Mouse (Mus musculus) spleen, embryonic (tissue): ENCODE results near the gene Flrt2.
"Not testable (repeated sequence)": the region's sequence is repeated elsewhere in the genome, so short reads cannot be mapped to it uniquely, and the experiment has no call there.

Experiments
- CTCF ChIA-PET: fragments of 350-600 bp; sonication (Branson Sonifier 250); formaldehyde crosslinking; loops from one replicate; lab custom pipeline; 2022; lab: Charles Lee

The Flrt2 gene

DNA sequence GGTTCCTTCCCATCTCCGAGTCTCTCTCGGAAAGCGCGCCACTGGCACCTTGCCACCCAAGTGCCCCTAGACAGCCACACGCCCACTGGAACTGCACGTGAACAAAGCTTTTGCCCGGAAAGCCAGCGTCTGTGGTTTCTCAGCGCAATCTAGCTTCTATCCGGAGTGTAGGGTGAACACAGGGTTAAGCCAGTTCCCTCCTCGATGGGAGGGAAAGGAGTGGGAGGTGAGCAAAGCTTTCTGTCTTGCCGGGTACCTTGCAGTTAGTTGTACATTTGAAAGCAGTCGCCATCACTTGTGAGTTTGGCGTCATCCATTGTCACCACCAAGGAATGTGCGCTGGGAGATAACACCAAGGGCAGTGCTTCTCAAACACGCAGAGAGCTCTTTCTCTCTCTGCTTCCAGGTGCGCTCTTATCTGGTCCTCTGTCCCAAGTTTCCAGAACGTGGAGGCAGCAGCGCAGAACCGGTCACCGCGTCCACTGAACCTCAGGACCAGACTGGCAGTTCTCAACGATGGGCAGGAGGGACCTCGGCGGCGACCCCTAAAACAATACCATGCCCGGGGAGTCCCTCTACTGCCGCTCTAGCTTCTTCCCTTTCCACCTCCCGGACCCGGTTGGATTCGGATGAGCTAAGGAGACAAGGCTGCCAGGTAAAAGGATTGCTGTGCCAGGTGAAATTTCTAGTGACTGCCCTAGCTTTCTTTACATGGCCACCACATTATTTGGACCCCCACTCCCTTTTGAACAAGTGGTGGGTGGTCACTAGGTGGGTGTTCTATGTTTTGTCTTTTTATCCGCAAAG, at the start of gene Flrt2:
Gene Flrt2 (plus strand): TSS at position 266 of the 807 bp plus-strand sequence.
- CTCF ChIA-PET = no interaction called here

DNA sequence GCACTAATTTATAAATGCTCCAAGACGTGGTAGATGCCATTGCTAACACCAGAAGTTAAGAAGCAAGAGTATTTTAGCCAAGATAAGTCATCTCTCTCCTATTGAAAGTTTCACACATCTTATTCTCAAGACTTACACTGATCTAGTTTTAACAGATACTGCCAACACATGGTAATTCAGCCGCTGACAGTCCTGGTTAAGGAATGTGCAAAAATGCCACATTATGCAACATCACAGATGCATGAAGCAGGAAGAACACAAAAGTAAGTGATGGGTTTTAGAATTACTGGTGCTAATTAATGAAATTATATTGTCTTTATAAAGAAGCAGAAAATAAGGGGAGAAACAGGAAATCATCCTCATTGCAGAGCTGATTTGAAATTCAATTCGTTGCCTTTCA, 49.8 kb upstream of the Flrt2 start:
- CTCF ChIA-PET = no interaction called here

DNA sequence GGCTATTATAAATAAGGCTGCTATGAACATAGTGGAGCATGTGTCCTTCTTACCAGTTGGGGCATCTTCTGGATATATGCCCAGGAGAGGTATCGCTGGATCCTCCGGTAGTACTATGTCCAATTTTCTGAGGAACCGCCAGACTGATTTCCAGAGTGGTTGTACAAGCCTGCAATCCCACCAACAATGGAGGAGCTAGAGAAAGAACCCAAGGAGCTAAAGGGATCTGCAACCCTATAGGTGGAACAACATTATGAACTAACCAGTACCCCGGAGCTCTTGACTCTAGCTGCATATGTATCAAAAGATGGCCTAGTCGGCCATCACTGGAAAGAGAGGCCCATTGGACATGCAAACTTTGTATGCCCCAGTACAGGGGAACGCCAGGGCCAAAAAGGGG, 44.8 kb upstream of the Flrt2 start:
- CTCF ChIA-PET = not testable (repeated sequence)

DNA sequence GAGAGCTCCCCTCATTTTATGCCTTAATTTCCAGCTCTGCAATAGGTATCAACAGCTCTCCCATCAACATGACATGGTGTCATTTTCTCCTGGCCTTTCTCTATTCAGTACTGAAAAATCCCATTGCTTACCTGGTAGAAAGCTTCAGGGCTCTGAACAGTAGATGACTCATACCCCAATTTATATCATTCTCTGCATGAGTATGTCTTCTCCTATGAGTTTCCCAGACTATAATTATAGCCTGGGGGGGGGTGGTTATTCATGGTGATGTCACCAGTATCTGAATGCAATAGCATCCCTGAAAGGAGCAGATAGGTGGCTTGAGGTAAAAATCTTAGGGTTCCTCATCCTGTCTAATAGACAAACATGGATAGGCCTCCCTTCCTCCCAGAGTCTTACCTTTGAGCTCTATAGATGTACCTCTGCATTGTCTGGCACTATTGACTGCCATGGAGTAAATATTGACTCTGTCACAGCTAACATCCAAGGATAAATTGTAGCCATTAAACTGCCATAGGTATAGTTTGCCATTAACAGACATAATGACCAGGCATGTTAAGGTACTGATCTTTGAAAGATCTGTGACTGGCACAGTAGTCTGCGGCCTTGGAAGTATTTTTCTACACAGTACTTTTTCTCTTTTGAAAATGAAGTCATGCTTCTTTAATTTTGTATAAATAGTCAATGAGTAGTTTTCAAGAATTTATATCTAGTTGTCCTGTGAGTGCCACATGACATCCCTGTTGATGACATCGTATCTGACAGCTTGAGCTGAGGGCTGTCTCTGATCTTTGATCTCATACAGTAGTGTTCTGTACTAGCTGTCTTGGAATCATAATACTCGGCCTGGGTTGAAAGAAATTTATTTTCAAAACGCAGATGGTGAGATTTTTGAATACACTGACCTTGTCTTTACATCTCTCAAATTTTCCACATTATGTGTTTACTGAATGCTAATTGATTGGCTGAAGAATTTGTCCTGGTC, 39.6 kb upstream of the Flrt2 start:
- CTCF ChIA-PET = no interaction called here

DNA sequence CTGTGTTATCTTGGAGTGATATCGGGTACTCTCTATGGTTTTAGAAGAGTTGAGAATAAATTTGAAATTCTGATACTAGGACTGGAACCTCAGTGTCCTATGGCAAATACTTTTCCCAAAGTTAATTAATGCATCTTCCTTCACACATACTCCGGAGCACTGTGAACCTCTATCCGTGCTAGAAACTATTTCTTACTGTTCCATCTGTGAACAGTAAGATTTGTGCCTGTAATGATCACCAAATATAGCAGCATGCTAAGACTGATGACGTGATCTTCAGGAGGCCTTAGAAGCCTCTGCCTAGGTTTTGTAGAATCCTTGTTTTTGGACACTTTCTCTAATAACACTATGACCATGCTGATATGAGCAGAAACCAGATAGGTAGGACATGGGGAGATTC, 35.4 kb upstream of the Flrt2 start:
- CTCF ChIA-PET = no interaction called here

DNA sequence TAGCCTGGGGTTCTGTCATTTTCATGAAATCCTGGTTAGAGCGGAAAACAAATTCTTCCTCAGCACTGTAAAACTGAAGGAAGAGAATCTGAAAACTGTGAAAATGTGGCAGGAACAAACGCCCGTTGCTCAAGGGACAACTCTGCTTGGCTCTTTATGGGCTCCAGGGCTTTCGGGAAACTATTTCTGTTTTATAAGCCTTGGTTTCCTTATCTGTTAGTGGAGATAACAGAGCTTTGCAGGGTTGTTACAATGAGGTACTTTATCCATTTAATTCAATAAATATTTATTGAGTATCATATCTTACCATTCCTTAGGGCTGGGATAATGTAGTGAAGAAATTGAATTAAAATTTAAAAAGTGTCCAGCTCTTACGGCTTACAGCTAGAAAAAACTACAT, 24.7 kb upstream of the Flrt2 start:
- CTCF ChIA-PET = no interaction called here

DNA sequence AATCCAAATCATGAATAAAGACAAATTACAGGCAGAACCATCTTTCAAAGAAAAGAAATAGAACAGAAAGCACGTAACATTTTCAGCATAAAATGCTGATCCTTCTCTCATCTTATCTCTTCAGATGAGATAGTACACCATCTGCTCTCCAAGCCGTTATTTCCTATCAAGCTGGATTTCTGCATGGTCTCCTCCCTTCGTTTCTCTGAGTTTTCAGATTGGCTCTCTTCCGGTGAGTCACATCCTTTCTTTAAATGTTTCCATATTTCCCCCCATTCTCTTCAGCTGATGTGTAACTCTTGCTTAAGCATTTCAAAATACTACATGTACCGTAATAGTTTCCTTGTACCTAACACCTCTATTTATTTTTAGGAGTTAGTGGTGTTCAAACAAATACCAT, 16.3 kb upstream of the Flrt2 start:
- CTCF ChIA-PET = no interaction called here

DNA sequence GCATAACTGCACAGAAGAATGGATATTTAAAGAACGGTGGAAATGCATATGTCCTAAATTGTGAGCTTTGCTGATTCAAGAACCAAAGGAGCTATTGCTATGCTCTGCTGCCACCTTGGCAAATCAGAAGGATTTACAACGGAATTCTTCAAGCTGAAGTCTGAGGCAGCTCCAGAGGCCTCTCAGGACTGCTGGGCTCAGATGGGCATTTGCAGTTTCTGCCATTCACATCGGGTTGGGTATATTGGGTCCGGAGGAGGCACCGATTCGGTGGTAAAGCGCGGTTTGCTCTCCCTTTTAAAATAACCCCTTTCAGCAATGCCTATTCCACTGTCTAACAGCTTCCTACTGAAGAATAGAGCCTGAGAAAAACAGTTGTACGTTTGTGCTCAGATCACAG, 1.2 kb upstream of the Flrt2 start:
- CTCF ChIA-PET = no interaction called here

DNA sequence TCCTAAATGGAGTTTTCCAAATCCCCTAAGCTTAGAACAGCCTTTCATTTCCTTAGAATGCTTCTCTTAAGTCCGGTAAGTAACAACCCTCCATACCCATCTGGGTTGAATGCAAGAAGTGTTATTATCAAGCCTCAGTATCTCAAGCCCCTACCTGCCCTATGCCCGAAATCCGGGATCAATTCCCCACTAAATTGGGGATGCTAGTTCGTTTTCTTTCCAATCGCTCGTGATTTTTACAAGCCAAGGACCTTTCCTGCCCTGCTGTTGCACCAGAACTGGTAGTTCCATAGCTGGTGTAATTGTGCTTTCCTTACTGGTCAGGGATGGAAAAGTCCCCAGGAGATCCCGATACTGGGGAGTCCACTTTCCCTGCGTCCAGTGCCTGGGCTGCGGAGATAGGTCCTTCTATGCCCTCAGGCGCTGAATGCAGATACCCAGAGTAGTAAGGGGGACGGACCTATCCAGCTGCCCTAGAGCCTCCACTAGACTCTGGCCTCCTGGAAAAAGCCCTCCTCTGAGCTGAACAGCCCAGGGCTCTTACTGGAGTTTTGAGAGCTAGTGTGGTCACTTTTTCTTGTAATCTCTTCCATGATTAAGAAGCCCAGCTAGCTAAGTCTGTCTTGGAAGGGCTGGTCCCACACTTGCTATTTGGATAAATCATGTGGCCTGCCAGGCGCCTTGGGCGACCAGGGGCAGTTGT, 1.1 kb downstream of the Flrt2 start:
- CTCF ChIA-PET = no interaction called here

DNA sequence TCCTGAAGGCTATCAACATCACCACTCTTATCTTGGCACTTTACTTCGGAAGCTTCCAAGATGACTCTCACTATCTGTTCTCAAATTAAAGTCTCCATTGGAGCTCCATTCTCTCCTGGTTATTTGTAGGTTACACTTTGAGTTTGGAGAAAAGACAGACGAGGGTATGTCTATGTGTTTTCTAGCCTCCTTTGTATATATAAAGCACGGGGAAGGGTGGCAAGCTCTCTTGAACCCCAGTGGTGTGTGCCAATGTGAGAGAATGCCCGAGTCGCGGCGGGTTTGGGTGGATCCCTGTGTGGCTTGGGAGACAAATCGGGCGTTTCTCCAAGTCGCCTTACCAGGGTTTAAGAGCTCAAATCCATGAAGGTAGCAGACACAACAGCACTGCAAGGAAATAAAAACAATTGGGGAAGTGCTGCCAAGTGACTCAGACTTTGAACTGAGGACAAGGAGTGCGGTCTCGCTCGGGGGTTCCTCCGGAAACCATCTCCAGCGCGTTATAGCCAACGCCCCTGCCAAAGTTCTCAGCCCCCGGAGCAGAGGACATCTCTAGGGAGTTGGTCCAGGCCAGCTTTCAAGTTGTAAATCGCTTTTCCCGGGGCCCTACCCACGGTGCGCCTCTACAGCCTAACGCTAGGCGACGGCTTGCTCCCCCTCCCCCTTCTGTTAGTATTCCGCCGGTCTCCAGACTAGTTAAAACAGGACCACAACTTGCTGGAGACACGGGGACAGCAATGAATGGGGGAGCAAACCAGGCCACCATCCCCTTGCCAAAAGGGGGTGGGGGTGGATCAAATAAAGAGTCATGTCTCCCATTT, 1.8 kb downstream of the Flrt2 start:
- CTCF ChIA-PET = no interaction called here

DNA sequence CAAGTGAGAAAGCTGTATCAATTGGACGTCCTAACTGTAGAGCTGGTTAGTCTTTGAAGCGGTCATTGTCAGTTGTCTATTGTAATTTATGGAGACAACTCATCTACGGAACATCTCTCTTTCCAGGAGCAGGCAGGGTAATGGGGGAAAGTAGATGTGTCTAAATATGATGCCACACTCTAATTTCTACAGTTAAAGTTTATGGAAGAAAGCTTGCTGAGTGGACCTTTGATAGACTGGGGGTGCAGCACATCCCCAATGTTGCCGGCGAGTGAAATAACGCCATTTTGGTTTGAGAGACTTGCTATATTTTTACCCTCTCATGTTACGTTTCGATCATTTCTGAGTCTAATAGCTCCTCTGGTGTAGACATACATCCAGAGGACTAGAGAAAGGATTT, 2.5 kb downstream of the Flrt2 start:
- CTCF ChIA-PET = no interaction called here

DNA sequence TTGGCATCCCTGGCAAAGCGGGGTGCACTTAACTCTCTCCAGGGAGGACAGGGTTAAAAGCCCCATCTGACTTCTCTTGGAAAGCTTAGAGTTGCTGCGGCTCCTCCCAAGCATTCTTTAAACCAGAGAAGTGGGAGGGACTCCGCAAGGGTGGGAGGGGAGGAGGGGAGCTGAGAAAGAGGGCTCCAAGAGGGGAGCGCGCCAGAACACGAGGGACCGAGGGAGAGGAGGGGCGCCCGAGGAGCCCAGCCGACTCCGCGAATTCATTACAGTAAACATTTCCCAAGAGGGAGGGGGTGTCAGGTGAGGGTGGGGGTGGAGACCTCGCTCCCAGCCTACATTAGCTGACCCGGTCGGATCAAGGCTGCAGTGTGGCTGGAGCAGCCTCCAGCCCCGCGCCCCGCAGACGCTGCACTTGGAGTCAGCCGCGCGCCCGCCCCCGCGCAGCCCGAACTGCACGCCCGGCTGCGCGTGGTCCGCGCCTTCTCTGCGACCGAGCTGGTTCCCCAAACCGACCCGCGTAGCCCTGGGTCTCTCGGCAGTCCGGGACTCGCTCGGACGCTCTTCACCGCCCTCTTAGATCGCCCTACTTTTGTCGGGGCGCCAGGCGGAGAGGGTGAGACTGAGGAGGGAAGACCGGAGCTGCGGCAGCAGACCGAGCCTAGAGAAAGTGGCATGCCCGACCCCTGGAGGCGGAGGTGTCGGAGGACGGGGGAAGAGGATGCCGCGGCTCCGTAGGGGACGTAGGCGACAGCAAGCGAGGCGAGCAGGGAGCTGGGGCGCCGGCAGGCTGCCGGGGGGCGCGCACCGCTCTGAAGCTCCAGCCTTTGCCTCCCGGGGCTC, 3.2 kb downstream of the Flrt2 start:
- CTCF ChIA-PET = interaction anchor here (0.6 kb wide), 1 partner anchor 971 kb away, joined by 14 read pairs; no protein-coding TSS in a partner anchor

DNA sequence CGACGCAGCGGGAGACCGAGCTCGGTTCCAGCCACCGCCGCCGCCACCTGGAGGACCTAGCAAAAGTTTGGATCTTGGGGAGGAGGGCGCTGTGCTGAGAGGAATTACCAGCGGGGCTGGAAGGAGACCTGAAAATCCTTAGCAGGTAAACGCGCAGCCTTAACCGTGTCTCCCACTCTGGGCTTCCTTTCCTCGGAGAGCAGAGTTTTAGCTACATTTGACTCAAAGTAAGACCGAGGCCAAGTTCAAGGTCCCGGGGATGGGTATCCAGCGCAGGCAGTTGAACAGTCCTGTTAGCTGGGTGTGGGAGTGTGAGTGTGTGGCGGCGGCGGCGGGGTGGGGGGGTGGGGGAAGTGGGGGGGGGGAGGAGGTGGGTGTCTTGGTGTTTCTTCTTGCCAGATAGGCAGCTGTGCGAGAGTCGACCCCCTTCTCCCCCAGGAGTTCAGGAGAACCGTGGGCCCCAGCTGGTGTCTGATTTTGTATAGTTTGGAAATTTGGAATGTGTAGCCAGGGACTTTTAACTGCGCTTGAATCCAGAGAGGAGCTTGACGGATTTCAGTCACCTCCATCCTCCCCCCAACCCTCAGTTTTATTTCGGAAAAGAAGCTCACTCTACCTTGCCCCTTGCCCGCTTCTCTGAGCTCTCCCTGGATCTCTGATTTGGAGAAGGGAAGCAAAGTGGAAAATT, 4.0 kb downstream of the Flrt2 start:
- CTCF ChIA-PET = interaction anchor here (0.6 kb wide), 1 partner anchor 972 kb away, joined by 14 read pairs; no protein-coding TSS in a partner anchor

DNA sequence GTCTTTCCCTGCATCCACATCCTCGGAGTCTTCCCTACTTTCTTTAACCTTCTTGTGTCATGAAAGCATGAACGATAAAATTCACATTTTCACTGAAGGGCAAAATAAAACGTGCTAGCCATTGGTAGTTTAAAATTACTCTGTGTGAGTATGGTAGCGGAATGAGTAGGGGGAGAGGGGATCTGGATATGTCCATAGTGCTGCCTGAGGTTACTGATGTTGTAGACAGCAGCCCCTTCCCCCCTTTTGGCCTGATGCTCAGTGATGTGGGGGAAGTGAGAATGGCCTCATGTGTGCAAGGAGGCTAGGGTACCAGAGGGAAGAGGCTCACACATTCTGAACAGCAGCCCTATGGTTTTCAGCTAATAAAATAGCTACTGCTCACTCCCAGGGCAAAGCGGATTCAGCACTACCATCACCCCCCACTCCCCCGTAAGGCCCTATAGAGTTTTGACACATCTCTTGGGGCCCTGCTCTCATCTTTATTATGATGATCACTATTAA, 4.5 kb downstream of the Flrt2 start:
- CTCF ChIA-PET = no interaction called here

DNA sequence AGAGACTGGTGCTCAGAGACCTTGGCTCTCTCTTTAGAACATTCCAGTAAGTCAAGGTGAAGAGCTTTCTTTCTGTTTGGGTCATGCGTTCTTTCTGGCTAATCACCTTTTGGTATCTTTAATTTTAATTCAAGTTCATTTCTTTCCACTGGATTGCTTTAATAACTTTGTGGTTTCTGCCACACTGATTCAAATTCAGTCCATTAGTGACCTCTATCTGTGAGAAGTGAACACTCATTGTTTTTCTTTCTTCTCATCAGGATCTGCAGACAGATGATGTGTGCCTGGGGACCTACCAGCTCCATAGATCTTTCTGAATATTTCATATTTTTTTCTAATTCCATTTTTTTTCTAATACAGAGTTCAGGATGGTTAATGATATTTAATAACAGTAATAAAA, 6.5 kb downstream of the Flrt2 start:
- CTCF ChIA-PET = no interaction called here

DNA sequence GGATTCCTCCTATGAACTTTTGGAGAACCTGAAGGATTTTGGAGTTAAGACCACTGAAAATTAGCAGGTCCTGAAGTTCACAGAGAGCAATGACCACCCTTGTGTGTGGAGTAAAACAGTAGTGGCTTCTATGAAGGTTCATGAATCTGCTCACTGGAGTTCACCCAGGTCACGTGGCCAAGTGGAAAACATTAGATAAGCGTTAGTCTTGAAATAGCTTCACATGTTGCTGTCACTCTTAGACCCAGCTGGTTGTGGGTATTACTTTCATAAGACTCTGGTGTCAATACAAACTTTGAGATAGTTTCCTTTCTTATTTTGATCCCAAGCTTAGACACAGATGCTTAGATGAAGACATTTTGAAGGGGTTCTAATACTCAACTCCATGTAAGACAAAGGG, 8.7 kb downstream of the Flrt2 start:
- CTCF ChIA-PET = no interaction called here

DNA sequence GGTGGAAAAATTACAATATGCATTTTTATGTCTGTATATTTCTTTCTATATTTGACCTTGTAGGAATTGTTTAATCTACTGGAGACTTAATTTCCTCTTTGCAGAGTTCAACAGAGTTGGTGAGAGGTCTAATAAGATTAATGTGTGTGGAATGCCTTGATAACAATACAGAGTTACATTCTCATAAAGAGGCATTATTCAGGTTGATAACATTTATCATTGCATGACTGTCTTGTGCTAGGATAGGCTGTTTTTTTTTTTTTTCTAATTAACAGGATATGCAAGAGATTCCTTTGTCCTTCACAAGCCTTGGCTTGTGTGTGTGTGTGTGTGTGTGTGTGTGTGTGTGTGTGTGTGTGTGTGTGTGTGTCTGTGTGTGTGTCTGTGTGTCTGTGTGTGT, 9.6 kb downstream of the Flrt2 start:
- CTCF ChIA-PET = no interaction called here

DNA sequence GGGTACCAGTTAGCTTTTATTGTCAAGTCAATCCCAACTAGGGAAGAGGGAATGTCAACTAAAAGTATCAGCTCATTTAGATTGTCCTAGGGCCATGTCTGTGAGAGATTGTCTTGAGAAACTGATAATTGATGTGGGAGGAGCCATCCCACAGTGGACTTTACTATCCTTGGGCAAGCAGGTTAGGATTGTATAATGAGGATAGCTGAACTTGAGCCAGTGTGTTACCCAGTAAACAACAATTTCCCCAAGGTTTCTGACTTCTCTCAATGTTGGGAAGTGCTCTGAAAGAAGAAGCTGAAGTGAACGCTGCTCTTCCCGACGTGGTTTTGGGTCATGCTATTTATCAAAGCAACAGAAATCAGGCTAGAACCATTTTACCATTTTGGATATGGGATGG, 13.0 kb downstream of the Flrt2 start:
- CTCF ChIA-PET = no interaction called here

DNA sequence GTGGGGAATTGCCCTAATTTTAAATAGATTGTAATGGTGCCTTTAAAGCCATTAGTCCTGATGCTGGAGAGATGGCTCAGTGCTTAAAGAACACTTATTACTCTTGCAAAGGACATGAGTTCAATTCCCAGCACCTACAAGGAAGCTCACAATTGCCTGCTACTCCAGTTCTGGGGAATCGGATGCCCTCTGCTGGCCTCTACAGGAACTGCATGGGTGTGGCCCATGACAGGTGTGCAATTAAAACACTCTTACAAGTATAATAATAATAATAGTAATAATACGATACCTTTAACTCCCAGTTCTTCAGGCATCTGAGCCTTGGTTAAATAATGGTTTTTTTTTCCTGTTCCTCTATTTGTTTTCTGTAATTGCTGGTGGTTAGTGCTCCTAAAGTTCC, 31.2 kb downstream of the Flrt2 start:
- CTCF ChIA-PET = no interaction called here
